Mouse (Mus musculus): ENCODE results near the gene Tmem136. TPM values are rescaled to one million over a fixed set of nuclear protein-coding genes. Genes with fewer than 3 reads are reported as not detected.

The Tmem136 gene
- polyA plus RNA-seq, 1 experiment from 2014 or later = 1.6 TPM

DNA sequence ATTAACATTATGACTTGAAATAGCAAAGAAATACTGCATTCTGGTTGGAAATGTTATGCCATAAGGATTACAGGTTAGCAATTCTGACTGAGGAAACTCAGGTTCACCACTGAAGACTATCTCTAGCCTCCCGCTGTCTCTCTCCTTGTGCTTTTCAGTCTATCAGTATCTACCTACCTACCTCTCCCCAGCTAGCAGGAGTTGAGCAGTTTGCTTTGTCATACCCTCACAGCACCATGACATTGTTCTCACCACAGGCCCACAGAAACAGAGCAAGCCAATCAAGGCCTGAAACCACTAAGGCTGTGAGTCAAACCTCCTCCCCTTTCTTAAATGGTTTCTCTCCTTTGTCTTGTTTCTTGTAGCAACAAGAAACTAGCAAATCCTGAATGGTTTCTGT lies 41.8 kb downstream of the Tmem136 start:
- WGBS = 91% methylated on average over 1 of the region's 1 CpGs
- Histone ChIP-seq H3K4me2 (replicated peaks; ENCODE audit: low read depth) (no peak overlapping the region), H3K27ac (ENCODE audit: low read depth, low read length) (no peak overlapping the region), H3K27me3 (replicated peaks; ENCODE audit: control insufficient read depth, insufficient read depth, low read length) (no peaks in the 10 kb centered on the region), H3K36me3 (ENCODE audit: control insufficient read depth, insufficient read depth) (no peaks in the 10 kb centered on the region), H3K9ac (ENCODE audit: low read depth, low read length) (no peak overlapping the region), H3K4me1 (replicated peaks; ENCODE audit: control insufficient read depth, insufficient read depth, low read length) (no peaks in the 10 kb centered on the region), H3K4me3 (ENCODE audit: low read depth, low read length) (no peak overlapping the region), H3K9me3 (ENCODE audit: control insufficient read depth) (no peaks in the 10 kb centered on the region)
- ATAC-seq = no peak
- TF ChIP-seq CTCF (IDR thresholded peaks at IDR 0.05; ENCODE audit: low read depth) = no peak

DNA sequence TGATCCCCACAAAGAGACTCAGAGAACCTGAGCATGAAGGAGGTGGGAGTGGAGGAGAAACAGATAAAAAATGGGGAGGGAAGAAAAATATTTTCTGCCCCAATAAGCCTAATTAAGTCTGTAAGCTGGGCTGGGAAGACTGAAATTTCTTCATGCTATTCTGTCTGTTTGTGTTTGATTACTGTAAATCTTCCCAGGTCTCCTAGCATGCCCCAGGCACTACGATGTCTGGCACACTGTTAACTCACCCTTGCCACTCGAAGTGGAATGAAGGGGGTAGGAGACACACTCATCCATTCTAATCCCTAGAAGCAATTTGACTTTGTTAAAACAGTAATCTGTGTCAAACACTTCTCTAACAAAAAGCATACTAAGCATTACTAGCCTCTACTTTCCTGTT lies 44.6 kb downstream of the Tmem136 start:
- Histone ChIP-seq H3K4me2 (replicated peaks; ENCODE audit: low read depth) (no peak overlapping the region), H3K27me3 (replicated peaks; ENCODE audit: control insufficient read depth, insufficient read depth, low read length) (no peaks in the 10 kb centered on the region), H3K4me1 (replicated peaks; ENCODE audit: control insufficient read depth, insufficient read depth, low read length) (0 out of 2 replicates have a peak, but pooled peaks cover 3% of the 10 kb centered on the region), H3K9me3 (ENCODE audit: control insufficient read depth) (no peaks in the 10 kb centered on the region), H3K9ac (ENCODE audit: low read depth, low read length) (no peak overlapping the region), H3K4me3 (ENCODE audit: low read depth, low read length) (no peak overlapping the region), H3K27ac (ENCODE audit: low read depth, low read length) (no peak overlapping the region), H3K36me3 (ENCODE audit: control insufficient read depth, insufficient read depth) (no peaks in the 10 kb centered on the region)
- WGBS = 61% methylated on average over 2 of the region's 2 CpGs
- TF ChIP-seq CTCF (IDR thresholded peaks at IDR 0.05; ENCODE audit: low read depth) = no peak
- ATAC-seq = no peak

- 0 out of 2 replicates have a peak, but pooled peaks cover 3% of the 10 kb centered on the region for H3K4me1 ChIP-seq (replicated peaks; ENCODE audit: control insufficient read depth, insufficient read depth, low read length)
- ATAC-seq = no peak
- H3K4me2 ChIP-seq (replicated peaks; ENCODE audit: low read depth) = no peak overlapping the region
- TF ChIP-seq CTCF (IDR thresholded peaks at IDR 0.05; ENCODE audit: low read depth) = no peak
- H3K36me3 ChIP-seq (ENCODE audit: control insufficient read depth, insufficient read depth) = no peaks in the 10 kb centered on the region
- no peak overlapping the region for H3K4me3 ChIP-seq (ENCODE audit: low read depth, low read length)
- H3K27me3 ChIP-seq (replicated peaks; ENCODE audit: control insufficient read depth, insufficient read depth, low read length) = no peaks in the 10 kb centered on the region
- H3K27ac ChIP-seq (ENCODE audit: low read depth, low read length) = no peak overlapping the region
- H3K9ac ChIP-seq (ENCODE audit: low read depth, low read length) = no peak overlapping the region
- H3K9me3 ChIP-seq (ENCODE audit: control insufficient read depth) = no peaks in the 10 kb centered on the region
- 41% methylated on average over 4 of the region's 4 CpGs for whole genome bisulfite sequencing
Measured at GRCm38 (mm10) chr9:43071176-43071575, 45.2 kb downstream of the Tmem136 start.

DNA sequence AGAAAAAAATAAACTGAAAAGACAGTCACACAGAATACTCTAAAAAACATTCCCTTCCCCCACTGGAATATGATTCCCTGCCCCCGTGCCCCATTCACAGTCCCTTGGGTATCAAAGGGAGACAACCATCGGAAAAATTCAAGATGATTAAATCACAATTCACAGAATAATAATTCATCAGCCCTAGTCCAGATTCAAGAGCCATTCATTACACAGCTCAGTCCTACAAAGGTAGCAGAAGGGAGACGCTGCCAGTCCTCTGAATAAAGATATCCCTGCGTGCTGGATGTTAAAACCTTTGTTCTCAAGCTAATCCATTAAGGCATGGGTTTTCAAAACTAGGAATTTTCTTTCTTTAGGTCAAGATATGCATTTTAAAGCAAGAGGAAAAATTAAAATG lies 45.8 kb downstream of the Tmem136 start:
- Histone ChIP-seq H3K27ac (ENCODE audit: low read depth, low read length) (no peak overlapping the region), H3K27me3 (replicated peaks; ENCODE audit: control insufficient read depth, insufficient read depth, low read length) (no peaks in the 10 kb centered on the region), H3K4me1 (replicated peaks; ENCODE audit: control insufficient read depth, insufficient read depth, low read length) (0 out of 2 replicates have a peak, but pooled peaks cover 3% of the 10 kb centered on the region), H3K4me3 (ENCODE audit: low read depth, low read length) (no peak overlapping the region), H3K36me3 (ENCODE audit: control insufficient read depth, insufficient read depth) (no peaks in the 10 kb centered on the region), H3K9me3 (ENCODE audit: control insufficient read depth) (no peaks in the 10 kb centered on the region), H3K9ac (ENCODE audit: low read depth, low read length) (no peak overlapping the region), H3K4me2 (replicated peaks; ENCODE audit: low read depth) (no peak overlapping the region)
- no peak for TF ChIP-seq CTCF (IDR thresholded peaks at IDR 0.05; ENCODE audit: low read depth)
- WGBS = 80% methylated on average over 4 of the region's 4 CpGs
- ATAC-seq = no peak

GRCm38 (mm10) chr9:43070153-43070552 lies 46.2 kb downstream of the Tmem136 start:
- Histone ChIP-seq H3K27ac (ENCODE audit: low read depth, low read length) (no peak overlapping the region), H3K4me2 (replicated peaks; ENCODE audit: low read depth) (no peak overlapping the region), H3K4me1 (replicated peaks; ENCODE audit: control insufficient read depth, insufficient read depth, low read length) (0 out of 2 replicates have a peak, but pooled peaks cover 3% of the 10 kb centered on the region), H3K36me3 (ENCODE audit: control insufficient read depth, insufficient read depth) (no peaks in the 10 kb centered on the region), H3K27me3 (replicated peaks; ENCODE audit: control insufficient read depth, insufficient read depth, low read length) (no peaks in the 10 kb centered on the region), H3K9me3 (ENCODE audit: control insufficient read depth) (no peaks in the 10 kb centered on the region), H3K9ac (ENCODE audit: low read depth, low read length) (no peak overlapping the region), H3K4me3 (ENCODE audit: low read depth, low read length) (no peak overlapping the region)
- no peak for ATAC-seq
- 87% methylated on average over 2 of the region's 2 CpGs for WGBS
- TF ChIP-seq CTCF (IDR thresholded peaks at IDR 0.05; ENCODE audit: low read depth) = no peak

DNA sequence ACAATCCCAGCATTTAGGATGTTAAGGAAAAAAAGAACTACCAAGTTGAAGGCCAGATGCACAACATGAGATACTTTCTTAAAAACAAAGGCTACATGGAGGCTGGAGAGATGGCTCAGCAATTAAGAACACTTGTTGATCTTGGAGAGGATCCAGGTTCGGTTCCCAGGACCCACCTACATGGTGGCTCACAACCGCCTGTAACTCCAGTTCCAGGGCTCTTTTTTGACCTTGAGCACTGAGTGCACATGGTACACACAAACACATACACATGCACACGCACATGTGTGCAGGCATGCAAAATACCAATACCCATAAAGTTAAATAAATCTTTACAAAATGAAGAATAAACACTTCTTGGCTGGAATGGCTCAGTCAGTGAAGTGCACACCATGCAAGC lies 48.5 kb downstream of the Tmem136 start:
- no peak for ATAC-seq
- Histone ChIP-seq H3K27me3 (replicated peaks; ENCODE audit: control insufficient read depth, insufficient read depth, low read length) (no peaks in the 10 kb centered on the region), H3K4me1 (replicated peaks; ENCODE audit: control insufficient read depth, insufficient read depth, low read length) (0 out of 2 replicates have a peak, but pooled peaks cover 7% of the 10 kb centered on the region), H3K9me3 (ENCODE audit: control insufficient read depth) (no peaks in the 10 kb centered on the region), H3K4me2 (replicated peaks; ENCODE audit: low read depth) (no peak overlapping the region), H3K36me3 (ENCODE audit: control insufficient read depth, insufficient read depth) (no peaks in the 10 kb centered on the region), H3K27ac (ENCODE audit: low read depth, low read length) (no peak overlapping the region), H3K4me3 (ENCODE audit: low read depth, low read length) (no peak overlapping the region), H3K9ac (ENCODE audit: low read depth, low read length) (no peak overlapping the region)
- WGBS = 60% methylated on average over 3 of the region's 3 CpGs
- no peak for TF ChIP-seq CTCF (IDR thresholded peaks at IDR 0.05; ENCODE audit: low read depth)

GRCm38 (mm10) chr9:43065231-43065630 lies 51.1 kb downstream of the Tmem136 start:
- Histone ChIP-seq H3K4me1 (replicated peaks; ENCODE audit: control insufficient read depth, insufficient read depth, low read length) (0 out of 2 replicates have a peak, but pooled peaks cover 7% of the 10 kb centered on the region), H3K36me3 (ENCODE audit: control insufficient read depth, insufficient read depth) (no peaks in the 10 kb centered on the region), H3K9me3 (ENCODE audit: control insufficient read depth) (no peaks in the 10 kb centered on the region), H3K4me2 (replicated peaks; ENCODE audit: low read depth) (no peak overlapping the region), H3K27me3 (replicated peaks; ENCODE audit: control insufficient read depth, insufficient read depth, low read length) (no peaks in the 10 kb centered on the region), H3K4me3 (ENCODE audit: low read depth, low read length) (no peak overlapping the region), H3K9ac (ENCODE audit: low read depth, low read length) (no peak overlapping the region), H3K27ac (ENCODE audit: low read depth, low read length) (no peak overlapping the region)
- 75% methylated on average over 4 of the region's 4 CpGs for WGBS
- no peak for TF ChIP-seq CTCF (IDR thresholded peaks at IDR 0.05; ENCODE audit: low read depth)
- no peak for ATAC-seq
